Mouse (Mus musculus) kidney, adult 2 months (tissue): Measurements from ENCODE around the gene Mrpl28.

ENCODE experiments used
- CTCF ChIP-seq: fragments of 200-500 bp; conservative IDR thresholded peaks from 2 replicates; pipeline ENCODE4 v1.5.1; 2011; ENCODE audit warnings: low read depth, mild to moderate bottlenecking, control low read depth, low read length, moderate library complexity, mixed read lengths; ENCODE audit not compliant: insufficient read depth, insufficient read length
- POLR2A ChIP-seq: fragments of 200-500 bp; IDR thresholded peaks from one replicate; pipeline ENCODE4 v1.6.1; 2011; ENCODE audit warnings: low read depth, low read length, control low read depth

GRCm38 (mm10) chr17:26095121-26095740, 28.1 kb upstream of the Mrpl28 start, which contains the start of gene Nme4:
- TF ChIP-seq CTCF: no peak
- no peak for TF ChIP-seq POLR2A
